Mouse (Mus musculus): ENCODE measurements around the gene Tssk3.
"Not testable (repeated sequence)": the region's sequence is repeated elsewhere in the genome, so short reads cannot be mapped to it uniquely, and the experiment has no call there.

Tssk3 gene

DNA sequence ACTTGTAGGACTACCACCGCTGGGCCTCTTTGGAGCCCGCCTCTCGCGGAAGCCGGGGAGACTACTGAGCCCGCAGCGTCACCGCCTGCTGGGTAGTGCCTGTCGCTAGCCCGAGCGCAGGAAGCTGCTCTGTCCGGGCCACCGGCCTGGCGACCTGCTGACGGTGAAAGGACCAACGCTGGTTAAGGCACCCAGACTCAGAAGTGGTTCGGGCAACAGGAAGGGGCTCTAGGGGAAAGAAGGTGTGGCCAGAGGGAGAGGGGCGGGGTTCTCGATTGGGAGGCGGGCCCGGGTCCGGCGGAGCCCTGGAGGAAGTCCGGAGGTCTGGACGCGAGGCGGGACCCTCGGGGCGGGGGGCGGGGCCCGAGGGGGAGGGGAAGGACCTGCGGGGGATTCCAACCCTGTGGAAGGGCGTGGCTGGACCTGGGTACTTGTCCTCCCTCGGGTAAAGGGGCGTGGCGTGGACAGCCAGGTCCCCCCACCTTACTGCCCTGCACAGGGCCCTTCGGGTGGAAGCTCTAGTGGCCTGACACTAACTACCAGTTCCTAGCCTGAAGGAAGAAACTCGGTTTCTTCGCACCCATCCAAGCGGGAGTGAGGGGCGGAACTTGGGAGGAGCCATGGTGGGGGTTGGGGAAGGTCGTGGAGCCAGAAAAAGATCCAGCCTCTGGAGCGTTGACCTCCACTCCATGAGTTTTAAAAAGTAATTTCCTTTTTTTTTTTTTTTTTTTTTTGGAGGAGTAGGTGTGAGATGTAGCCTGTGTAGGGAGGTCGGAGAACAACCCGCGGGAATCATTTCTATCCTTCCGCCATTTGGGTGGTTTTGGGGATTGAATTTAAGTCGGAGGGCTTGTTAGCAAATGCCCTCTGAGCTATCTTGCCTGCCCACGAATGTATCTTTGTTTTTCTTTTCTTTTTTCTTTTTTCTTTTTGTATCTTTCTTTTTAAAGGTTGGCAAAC is 10.1 kb upstream of the Tssk3 start:
- peak; percentile 38 for DNase-seq

- no peak for DNase-seq
Observed at GRCm38 (mm10) chr4:129500017-129500416, 9.2 kb upstream of the Tssk3 start.

GRCm38 (mm10) chr4:129498941-129499340 is 8.1 kb upstream of the Tssk3 start:
- DNase-seq, result no peak

DNA sequence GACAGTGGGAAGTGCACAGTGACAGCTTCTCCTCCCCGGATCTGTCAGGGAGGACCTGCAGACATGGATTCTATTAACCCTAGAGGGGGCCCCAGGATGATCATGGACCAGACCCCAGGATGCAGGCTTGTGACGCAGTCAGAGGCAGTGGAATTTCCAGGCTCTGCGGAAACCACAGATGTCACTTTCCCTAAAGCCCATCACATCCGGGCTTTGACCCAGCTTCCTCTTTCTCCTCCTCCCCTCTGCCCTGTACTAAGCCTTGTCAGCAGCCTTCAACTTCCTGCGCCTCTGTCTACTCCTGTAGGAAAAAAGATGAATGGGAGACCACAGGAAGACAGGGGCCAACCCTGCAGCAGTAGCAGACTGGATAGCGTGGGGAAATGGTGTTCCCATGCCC is 5.8 kb upstream of the Tssk3 start:
- DNase-seq, result no peak

DNA sequence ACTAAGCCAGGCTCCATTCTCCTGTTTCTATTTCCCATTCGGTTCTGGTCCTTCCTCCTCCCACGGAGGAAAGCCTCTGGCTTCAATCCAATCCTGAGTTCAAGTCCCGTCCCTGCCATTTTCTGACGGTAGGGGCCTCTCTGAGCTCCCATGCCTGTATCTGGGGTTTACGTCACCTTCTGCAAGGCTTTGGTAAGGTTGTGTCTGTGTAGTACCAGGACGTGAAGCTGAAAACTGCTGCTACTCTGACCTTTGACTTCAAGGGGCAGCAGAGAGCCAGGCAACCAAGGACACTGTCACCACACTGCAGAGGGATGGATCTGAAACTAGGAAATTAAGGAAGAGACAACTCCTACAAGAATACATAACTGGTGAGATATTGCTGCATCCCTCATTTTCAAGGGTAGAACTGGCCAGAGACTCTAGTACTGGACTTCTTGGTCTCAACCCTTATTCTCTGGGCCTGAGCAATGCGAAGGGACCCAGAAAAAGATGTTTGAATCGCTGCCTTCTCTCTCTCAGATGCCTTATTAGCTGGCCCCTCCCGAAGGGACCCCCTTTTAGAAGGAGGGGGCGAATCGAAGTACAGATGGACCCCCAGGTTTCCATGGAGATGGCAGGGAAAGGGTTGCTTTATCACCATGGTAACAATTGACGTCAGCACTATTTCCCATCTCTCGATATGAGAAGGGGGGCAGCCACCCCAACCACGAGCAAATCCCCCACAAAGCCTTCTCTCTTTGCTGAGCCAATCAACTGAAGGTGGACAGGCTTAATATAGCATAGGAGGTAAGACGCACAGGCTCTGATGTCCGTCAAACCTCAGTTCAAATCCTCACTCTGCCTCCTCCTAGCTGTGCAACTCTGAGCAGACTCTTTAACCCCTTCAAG is 5.1 kb upstream of the Tssk3 start:
- DNase-seq, result no peak

- no peak for DNase-seq
Observed at GRCm38 (mm10) chr4:129494681-129495080, 3.9 kb upstream of the Tssk3 start.

DNA sequence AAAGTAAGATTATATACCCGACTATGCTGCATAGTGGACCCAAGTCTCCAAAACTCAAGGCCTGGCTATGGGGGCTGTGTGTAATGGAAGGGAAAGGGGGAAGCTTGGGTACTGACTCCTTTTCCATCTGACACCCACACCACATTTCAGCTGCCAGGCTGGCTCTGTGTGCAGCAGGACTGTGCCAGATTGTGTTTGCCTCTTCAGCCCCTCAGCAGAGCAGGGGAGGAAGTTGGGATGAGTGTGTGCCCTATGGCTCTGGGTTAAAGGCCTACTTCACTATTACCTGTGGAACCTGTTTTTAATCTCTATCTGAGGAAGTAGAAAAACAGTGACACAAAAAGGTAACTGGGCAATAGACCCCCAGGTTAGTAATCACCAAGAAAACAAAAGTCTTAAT is 9.7 kb downstream of the Tssk3 start:
- no peak for DNase-seq

GRCm38 (mm10) chr4:129479863-129480262 is 11.0 kb downstream of the Tssk3 start:
- no peak for DNase-seq

GRCm38 (mm10) chr4:129476047-129476446 is 14.8 kb downstream of the Tssk3 start:
- no peak for DNase-seq

GRCm38 (mm10) chr4:129464286-129464815 is 26.5 kb downstream of the Tssk3 start:
- DNase-seq, result no peak

- DNase-seq, result no peak
Observed at GRCm38 (mm10) chr4:129463097-129464059, 27.4 kb downstream of the Tssk3 start.

- DNase-seq, result peak; percentile 56
Observed at GRCm38 (mm10) chr4:129462118-129462517, 28.7 kb downstream of the Tssk3 start.

GRCm38 (mm10) chr4:129461183-129461960 is 29.4 kb downstream of the Tssk3 start, which contains the start of gene Bsdc1:
Bsdc1 (plus strand) TSS chr4:129461581.
- DNase-seq, result peak; percentile 100

GRCm38 (mm10) chr4:129460827-129461182 is 30.0 kb downstream of the Tssk3 start:
- DNase-seq, result no peak

DNA sequence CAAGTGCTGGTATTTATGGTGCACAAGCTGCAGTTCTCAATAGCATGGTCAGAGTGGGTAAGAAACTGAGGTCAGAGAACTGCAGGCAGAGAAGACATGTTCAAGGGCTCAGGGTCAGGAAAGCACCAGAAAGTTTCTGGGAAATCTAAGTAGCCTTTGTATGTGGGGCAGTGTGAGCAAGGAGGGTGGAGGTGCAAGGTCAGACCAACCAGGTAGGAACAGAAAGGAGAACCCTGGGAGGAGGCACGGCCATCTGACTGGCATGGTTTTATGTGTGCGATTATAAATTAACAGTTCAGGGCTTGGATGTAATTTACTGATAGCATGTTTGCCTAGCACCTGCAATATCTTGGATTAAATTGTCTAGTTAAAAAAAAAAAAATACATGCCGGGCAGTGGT is 31.1 kb downstream of the Tssk3 start:
- DNase-seq, result no peak

DNA sequence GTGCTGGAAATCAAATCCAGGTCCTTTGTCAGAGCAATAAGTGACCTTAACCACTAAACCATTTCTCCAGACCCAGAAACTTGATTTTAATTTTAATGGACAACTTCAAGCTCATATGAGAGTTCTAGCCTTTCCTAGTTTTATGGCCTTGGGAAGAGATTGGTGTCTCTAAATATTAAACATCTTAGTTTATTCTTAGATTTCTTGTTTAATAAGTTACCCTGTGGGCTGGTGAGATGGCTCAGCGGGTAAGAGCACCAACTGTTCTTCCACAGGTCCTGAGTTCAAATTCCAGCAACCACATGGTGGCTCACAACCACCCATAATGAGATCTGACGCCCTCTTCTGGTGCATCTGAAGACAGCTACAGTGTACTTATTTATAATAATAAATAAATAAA is 33.5 kb downstream of the Tssk3 start:
- DNase-seq, result not testable (repeated sequence)

GRCm38 (mm10) chr4:129456126-129456525 is 34.7 kb downstream of the Tssk3 start:
- DNase-seq, result no peak

GRCm38 (mm10) chr4:129455265-129455664 is 35.6 kb downstream of the Tssk3 start:
- DNase-seq, result peak; percentile 92

- no peak for DNase-seq
Observed at GRCm38 (mm10) chr4:129451471-129452169, 39.2 kb downstream of the Tssk3 start.

GRCm38 (mm10) chr4:129450851-129451250 is 40.0 kb downstream of the Tssk3 start:
- no peak for DNase-seq

DNA sequence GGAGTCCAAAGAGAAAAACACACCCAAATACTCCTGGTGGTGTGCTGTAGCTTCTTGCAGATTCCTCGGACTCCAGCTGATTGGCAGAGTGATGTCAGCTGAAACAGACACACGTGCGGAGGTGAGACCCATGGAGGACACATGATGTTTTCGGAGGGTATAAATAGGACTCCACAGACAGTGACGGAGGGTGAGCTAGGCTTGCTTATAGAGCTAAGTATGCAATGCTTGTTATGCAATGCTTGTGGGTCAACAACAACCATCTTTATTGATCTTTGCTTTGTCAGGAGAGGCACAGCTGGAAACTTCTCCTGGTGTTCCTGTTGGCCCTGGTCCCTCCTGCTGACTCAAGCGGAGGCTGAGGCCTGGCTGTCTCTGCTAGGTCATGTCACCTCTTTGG is 42.1 kb downstream of the Tssk3 start:
- no peak for DNase-seq

Measured in cerebellum, adult 9-10 months (tissue).